Mouse (Mus musculus): ENCODE data around the gene Aco2. TPM values are rescaled to one million over a fixed set of nuclear protein-coding genes. Genes with fewer than 3 reads are reported as not detected.

Aco2 gene
- polyA plus RNA-seq, 1 experiment from 2014 or later, result 293 TPM

DNA sequence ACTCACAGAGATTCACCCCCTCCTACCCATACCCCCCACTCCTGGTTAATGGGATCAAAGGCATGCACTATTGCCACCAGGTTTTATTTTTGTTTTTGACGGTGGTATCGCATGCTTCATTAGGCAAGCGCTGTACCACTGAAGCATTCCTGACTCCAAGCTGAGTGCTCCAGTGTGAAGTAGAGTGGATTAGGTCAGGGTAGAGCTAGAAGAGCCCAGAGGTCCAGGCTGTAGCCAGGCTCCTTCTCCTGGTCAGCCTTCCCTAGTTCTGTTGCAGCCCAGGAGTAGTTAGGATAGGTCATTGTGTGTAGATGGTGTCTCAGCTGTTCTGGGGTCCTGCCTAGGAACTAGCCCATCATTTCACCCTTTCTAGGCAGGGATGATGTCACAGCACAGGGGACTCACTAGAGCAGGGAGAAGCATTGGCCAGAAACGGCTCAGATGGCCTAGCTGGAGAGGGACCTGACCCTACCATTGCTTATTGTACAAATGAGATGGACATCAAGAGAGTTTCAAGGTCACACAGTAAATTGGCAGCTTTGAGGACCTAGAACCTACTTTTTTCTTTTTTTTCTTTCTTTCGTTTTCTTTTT is 27.0 kb upstream of the Aco2 start:
- peak; percentile 60 for ATAC-seq (ENCODE audit: low FRiP score, low TSS enrichment)
- no peak overlapping the region for H3K4me2 ChIP-seq (replicated peaks; ENCODE audit: low read depth, low read length)
- H3K4me1 ChIP-seq (ENCODE audit: insufficient read depth, low read length), result peaks cover 11% of the 10 kb centered on the region; the same call in 1 of the 2 replicates
- H3K27ac ChIP-seq (ENCODE audit: low read length), result peak overlapping the region; percentile 36; the same call in 1 of the 2 replicates
- no peaks in the 10 kb centered on the region for H3K9me3 ChIP-seq (ENCODE audit: low read length)
- peaks cover 13% of the 10 kb centered on the region for H3K36me3 ChIP-seq (ENCODE audit: insufficient read depth, low read length)
- no peak overlapping the region for H3K9ac ChIP-seq (replicated peaks; ENCODE audit: low read length)
- no peak overlapping the region for H3K4me3 ChIP-seq (ENCODE audit: low read length)
- no peaks in the 10 kb centered on the region for H3K27me3 ChIP-seq (ENCODE audit: insufficient read depth, low read length)
- 52% methylated on average over 5 of the region's 5 CpGs for WGBS

DNA sequence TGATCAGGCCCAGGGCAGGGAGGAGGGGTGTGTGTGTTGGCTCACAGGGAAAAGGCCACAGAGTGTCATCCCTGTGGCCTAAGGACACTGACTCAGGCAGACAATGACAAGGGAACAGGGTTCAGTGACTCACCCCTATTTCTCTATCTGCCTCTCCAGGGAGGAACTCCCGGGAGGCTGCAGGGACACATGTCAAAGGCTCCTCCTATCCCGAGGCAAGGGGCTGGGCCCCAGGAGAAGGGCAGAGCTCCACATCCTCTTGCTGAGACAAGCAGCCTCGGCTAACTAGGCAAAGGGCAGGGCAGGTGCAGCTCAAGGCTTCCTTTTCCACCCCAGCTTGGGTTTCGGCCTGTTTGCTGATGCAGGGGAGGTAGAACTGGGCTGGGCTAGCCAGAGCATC is 26.4 kb upstream of the Aco2 start:
- Histone ChIP-seq H3K4me3 (ENCODE audit: low read length) (no peak overlapping the region), H3K27ac (ENCODE audit: low read length) (peak overlapping the region; percentile 54), H3K36me3 (ENCODE audit: insufficient read depth, low read length) (peaks cover 19% of the 10 kb centered on the region), H3K9ac (replicated peaks; ENCODE audit: low read length) (no peak overlapping the region; the same call in 1 of the 2 replicates), H3K27me3 (ENCODE audit: insufficient read depth, low read length) (no peaks in the 10 kb centered on the region), H3K4me1 (ENCODE audit: insufficient read depth, low read length) (peaks cover 11% of the 10 kb centered on the region; the same call in 1 of the 2 replicates), H3K9me3 (ENCODE audit: low read length) (no peaks in the 10 kb centered on the region), H3K4me2 (replicated peaks; ENCODE audit: low read depth, low read length) (no peak overlapping the region)
- WGBS, result 15% methylated on average over 4 of the region's 4 CpGs
- ATAC-seq (ENCODE audit: low FRiP score, low TSS enrichment), result peak; percentile 55; the same call in 1 of the 2 replicates

DNA sequence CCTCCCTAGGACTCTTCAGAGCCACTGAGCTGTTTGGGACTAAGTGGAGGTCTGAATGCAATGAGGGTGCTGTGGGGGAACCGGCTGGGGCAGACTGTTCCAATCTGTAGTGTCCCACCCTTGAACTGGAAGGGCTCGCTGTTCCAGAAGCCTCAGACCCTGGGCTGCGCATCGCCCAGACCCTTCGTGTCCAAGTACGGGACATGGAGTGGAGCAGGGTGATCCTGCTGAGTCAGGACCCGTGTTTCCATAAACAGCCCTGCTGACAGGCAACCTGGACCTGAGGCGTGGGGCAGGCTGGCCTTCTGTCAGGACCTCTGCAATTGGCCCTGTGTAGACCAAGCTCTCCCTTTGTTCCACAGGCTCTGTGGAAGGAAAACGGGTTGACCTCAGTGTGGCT is 25.4 kb upstream of the Aco2 start:
- WGBS, result 90% methylated on average over 9 of the region's 9 CpGs
- Histone ChIP-seq H3K4me1 (ENCODE audit: insufficient read depth, low read length) (peaks cover 11% of the 10 kb centered on the region; the same call in 1 of the 2 replicates), H3K9ac (replicated peaks; ENCODE audit: low read length) (no peak overlapping the region), H3K36me3 (ENCODE audit: insufficient read depth, low read length) (peaks cover 29% of the 10 kb centered on the region), H3K4me2 (replicated peaks; ENCODE audit: low read depth, low read length) (no peak overlapping the region), H3K9me3 (ENCODE audit: low read length) (no peaks in the 10 kb centered on the region), H3K4me3 (ENCODE audit: low read length) (no peak overlapping the region), H3K27me3 (ENCODE audit: insufficient read depth, low read length) (no peaks in the 10 kb centered on the region), H3K27ac (ENCODE audit: low read length) (no peak overlapping the region)
- no peak for ATAC-seq (ENCODE audit: low FRiP score, low TSS enrichment)

GRCm38 (mm10) chr15:81847161-81847560 is 24.9 kb upstream of the Aco2 start:
- peaks cover 11% of the 10 kb centered on the region; the same call in 1 of the 2 replicates for H3K4me1 ChIP-seq (ENCODE audit: insufficient read depth, low read length)
- no peak overlapping the region for H3K4me3 ChIP-seq (ENCODE audit: low read length)
- H3K4me2 ChIP-seq (replicated peaks; ENCODE audit: low read depth, low read length), result no peak overlapping the region
- no peak overlapping the region for H3K9ac ChIP-seq (replicated peaks; ENCODE audit: low read length)
- H3K9me3 ChIP-seq (ENCODE audit: low read length), result no peaks in the 10 kb centered on the region
- 83% methylated on average over 4 of the region's 4 CpGs for WGBS
- H3K27ac ChIP-seq (ENCODE audit: low read length), result no peak overlapping the region
- H3K36me3 ChIP-seq (ENCODE audit: insufficient read depth, low read length), result peaks cover 33% of the 10 kb centered on the region
- ATAC-seq (ENCODE audit: low FRiP score, low TSS enrichment), result no peak
- H3K27me3 ChIP-seq (ENCODE audit: insufficient read depth, low read length), result no peaks in the 10 kb centered on the region

DNA sequence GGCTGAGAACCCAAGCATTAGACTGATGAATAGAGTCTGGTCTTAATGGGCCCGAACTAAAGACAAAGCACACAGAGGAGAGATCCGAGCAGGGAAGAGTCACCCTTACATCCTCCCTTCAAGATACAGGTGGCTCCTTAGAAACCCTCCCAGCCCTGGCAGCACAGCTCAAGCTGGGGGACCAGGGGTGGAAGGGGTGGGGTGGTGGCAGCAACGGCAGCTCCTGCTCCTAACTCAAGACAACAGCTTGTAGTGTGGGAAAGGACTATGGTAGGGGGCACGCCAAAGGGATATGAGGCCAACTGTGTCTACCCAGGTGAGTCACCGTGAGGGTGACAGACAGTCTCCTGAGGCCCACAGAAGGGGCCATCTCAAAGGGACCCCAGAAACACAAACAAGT is 24.2 kb upstream of the Aco2 start:
- H3K4me1 ChIP-seq (ENCODE audit: insufficient read depth, low read length), result peaks cover 11% of the 10 kb centered on the region; the same call in 1 of the 2 replicates
- 86% methylated on average over 5 of the region's 5 CpGs for WGBS
- no peak overlapping the region for H3K4me3 ChIP-seq (ENCODE audit: low read length)
- H3K9ac ChIP-seq (replicated peaks; ENCODE audit: low read length), result no peak overlapping the region
- no peak overlapping the region for H3K4me2 ChIP-seq (replicated peaks; ENCODE audit: low read depth, low read length)
- ATAC-seq (ENCODE audit: low FRiP score, low TSS enrichment), result no peak
- H3K36me3 ChIP-seq (ENCODE audit: insufficient read depth, low read length), result peaks cover 40% of the 10 kb centered on the region
- H3K27ac ChIP-seq (ENCODE audit: low read length), result no peak overlapping the region
- no peaks in the 10 kb centered on the region for H3K27me3 ChIP-seq (ENCODE audit: insufficient read depth, low read length)
- no peaks in the 10 kb centered on the region for H3K9me3 ChIP-seq (ENCODE audit: low read length)

GRCm38 (mm10) chr15:81848301-81848700 is 23.8 kb upstream of the Aco2 start:
- WGBS, result 49% methylated on average over 7 of the region's 7 CpGs
- peaks cover 11% of the 10 kb centered on the region; the same call in 1 of the 2 replicates for H3K4me1 ChIP-seq (ENCODE audit: insufficient read depth, low read length)
- no peak overlapping the region for H3K27ac ChIP-seq (ENCODE audit: low read length)
- H3K27me3 ChIP-seq (ENCODE audit: insufficient read depth, low read length), result no peaks in the 10 kb centered on the region
- no peak for ATAC-seq (ENCODE audit: low FRiP score, low TSS enrichment)
- H3K36me3 ChIP-seq (ENCODE audit: insufficient read depth, low read length), result peaks cover 41% of the 10 kb centered on the region
- no peak overlapping the region for H3K9ac ChIP-seq (replicated peaks; ENCODE audit: low read length)
- H3K9me3 ChIP-seq (ENCODE audit: low read length), result no peaks in the 10 kb centered on the region
- H3K4me3 ChIP-seq (ENCODE audit: low read length), result no peak overlapping the region
- no peak overlapping the region for H3K4me2 ChIP-seq (replicated peaks; ENCODE audit: low read depth, low read length)

GRCm38 (mm10) chr15:81849104-81849503 is 23.0 kb upstream of the Aco2 start:
- Histone ChIP-seq H3K27ac (ENCODE audit: low read length) (no peak overlapping the region), H3K4me3 (ENCODE audit: low read length) (no peak overlapping the region), H3K9ac (replicated peaks; ENCODE audit: low read length) (no peak overlapping the region), H3K27me3 (ENCODE audit: insufficient read depth, low read length) (no peaks in the 10 kb centered on the region), H3K4me1 (ENCODE audit: insufficient read depth, low read length) (peaks cover 11% of the 10 kb centered on the region; the same call in 1 of the 2 replicates), H3K36me3 (ENCODE audit: insufficient read depth, low read length) (peaks cover 43% of the 10 kb centered on the region), H3K4me2 (replicated peaks; ENCODE audit: low read depth, low read length) (no peak overlapping the region), H3K9me3 (ENCODE audit: low read length) (no peaks in the 10 kb centered on the region)
- 86% methylated on average over 9 of the region's 9 CpGs for WGBS
- ATAC-seq (ENCODE audit: low FRiP score, low TSS enrichment), result no peak

DNA sequence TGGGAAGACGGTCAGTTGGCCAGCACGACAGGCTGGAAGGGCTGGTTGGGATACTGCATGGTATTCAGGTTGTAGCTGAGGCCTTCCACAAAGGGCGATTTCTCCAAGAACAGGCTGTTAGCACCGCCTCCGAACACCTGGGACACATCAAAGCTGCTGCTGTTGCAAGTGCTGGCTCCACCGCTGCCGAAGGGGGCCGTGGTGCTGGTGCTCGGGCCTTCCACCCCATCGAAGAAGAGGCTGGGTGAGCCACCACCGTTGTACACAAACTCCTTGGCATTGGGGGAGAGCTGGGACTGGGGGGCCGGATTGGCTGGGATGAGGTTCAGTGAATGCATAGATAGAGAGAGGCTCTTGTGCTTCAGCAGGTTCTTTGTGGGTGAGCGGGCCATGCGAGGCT is 21.4 kb upstream of the Aco2 start:
- Histone ChIP-seq H3K36me3 (ENCODE audit: insufficient read depth, low read length) (peaks cover 49% of the 10 kb centered on the region), H3K4me1 (ENCODE audit: insufficient read depth, low read length) (peaks cover 12% of the 10 kb centered on the region), H3K27ac (ENCODE audit: low read length) (no peak overlapping the region), H3K4me2 (replicated peaks; ENCODE audit: low read depth, low read length) (no peak overlapping the region), H3K27me3 (ENCODE audit: insufficient read depth, low read length) (no peaks in the 10 kb centered on the region), H3K9ac (replicated peaks; ENCODE audit: low read length) (no peak overlapping the region), H3K4me3 (ENCODE audit: low read length) (no peak overlapping the region), H3K9me3 (ENCODE audit: low read length) (no peaks in the 10 kb centered on the region)
- WGBS, result 79% methylated on average over 14 of the region's 14 CpGs
- ATAC-seq (ENCODE audit: low FRiP score, low TSS enrichment), result no peak

GRCm38 (mm10) chr15:81851375-81851774 is 20.7 kb upstream of the Aco2 start:
- peaks cover 49% of the 10 kb centered on the region for H3K36me3 ChIP-seq (ENCODE audit: insufficient read depth, low read length)

GRCm38 (mm10) chr15:81852411-81853000 is 19.6 kb upstream of the Aco2 start:
- Histone ChIP-seq H3K4me1 (ENCODE audit: insufficient read depth, low read length) (peaks cover 12% of the 10 kb centered on the region), H3K4me3 (ENCODE audit: low read length) (no peak overlapping the region), H3K36me3 (ENCODE audit: insufficient read depth, low read length) (peaks cover 49% of the 10 kb centered on the region), H3K27ac (ENCODE audit: low read length) (no peak overlapping the region), H3K9me3 (ENCODE audit: low read length) (no peaks in the 10 kb centered on the region), H3K27me3 (ENCODE audit: insufficient read depth, low read length) (no peaks in the 10 kb centered on the region), H3K4me2 (replicated peaks; ENCODE audit: low read depth, low read length) (no peak overlapping the region), H3K9ac (replicated peaks; ENCODE audit: low read length) (no peak overlapping the region)
- no peak for ATAC-seq (ENCODE audit: low FRiP score, low TSS enrichment)
- WGBS, result 87% methylated on average over 9 of the region's 9 CpGs

More at GRCm38 (mm10) chr15:81851375-81851774, 20.7 kb upstream of the Aco2 start:
- WGBS, result 96% methylated on average over 15 of the region's 15 CpGs
- Histone ChIP-seq H3K27me3 (ENCODE audit: insufficient read depth, low read length) (no peaks in the 10 kb centered on the region), H3K4me1 (ENCODE audit: insufficient read depth, low read length) (peaks cover 10% of the 10 kb centered on the region), H3K4me3 (ENCODE audit: low read length) (no peak overlapping the region), H3K9me3 (ENCODE audit: low read length) (no peaks in the 10 kb centered on the region), H3K27ac (ENCODE audit: low read length) (no peak overlapping the region), H3K9ac (replicated peaks; ENCODE audit: low read length) (no peak overlapping the region), H3K4me2 (replicated peaks; ENCODE audit: low read depth, low read length) (no peak overlapping the region)
- no peak for ATAC-seq (ENCODE audit: low FRiP score, low TSS enrichment)
